Comparison of ENCODE assay signal across 8 mouse cellular contexts in genomic region chrX:49377067-49377466, GRCm38 (mm10).
A peak's percentile ranks its signal among the peaks of the same experiment; 100 is the strongest.
DNase-seq lines count a peak whose midpoint lies in the region; ATAC-seq and TF ChIP-seq lines count a peak whose summit lies in the region.

No protein-coding gene starts in this region.

- no peak for ATAC-seq in kidney, embryonic 16.5 days (ENCODE audit: low FRiP score, low TSS enrichment)
- ATAC-seq in stomach, postnatal 0 days (ENCODE audit: low FRiP score, low TSS enrichment): no peak

- H3K4me2 ChIP-seq in kidney, embryonic 16.5 days (replicated peaks; ENCODE audit: low read depth, low read length): no peak overlapping the region
- H3K4me2 ChIP-seq in stomach, postnatal 0 days (replicated peaks; ENCODE audit: low read depth): no peak overlapping the region

- no peak overlapping the region for H3K4me3 ChIP-seq in kidney, adult 2 months (ENCODE audit: insufficient read depth, low read depth, low read length)
- no peak overlapping the region for H3K4me3 ChIP-seq in kidney, embryonic 16.5 days (ENCODE audit: low read length)
- H3K4me3 ChIP-seq in stomach, postnatal 0 days (ENCODE audit: low read depth, low read length): no peak overlapping the region

- no peaks in the 10 kb centered on the region for H3K36me3 ChIP-seq in kidney, adult 2 months (ENCODE audit: control insufficient read depth, insufficient read depth, low read length)
- H3K36me3 ChIP-seq in kidney, embryonic 16.5 days (ENCODE audit: insufficient read depth, low read length): no peaks in the 10 kb centered on the region
- H3K36me3 ChIP-seq in stomach, postnatal 0 days (ENCODE audit: control insufficient read depth, insufficient read depth, low read length): no peaks in the 10 kb centered on the region

- DNase-seq in kidney, adult 2 months: peak; percentile 1
- DNase-seq in thymus, postnatal 0 days (ENCODE audit: low spot score): peak; percentile 17
- no peak for DNase-seq in thymus, postnatal 25 days
- DNase-seq in c-Kit-positive CD71-positive TER-119-negative erythroid progenitor cells, embryonic 14.5 days (ENCODE audit: low read depth): peak; percentile 2
- DNase-seq in hindlimb bud, embryonic 11.5 days (ENCODE audit: extremely low spot score, low read depth, low spot score): peak; percentile 3
- DNase-seq in stomach, postnatal 0 days (ENCODE audit: low spot score): peak; percentile 13
- DNase-seq in urinary bladder, postnatal 36 days (ENCODE audit: low spot score in 2 of 2): no peak

- H3K27me3 ChIP-seq in kidney, adult 2 months (replicated peaks; ENCODE audit: control insufficient read depth, insufficient read depth, low read length): no peaks in the 10 kb centered on the region; the same call in 1 of the 2 replicates
- H3K27me3 ChIP-seq in kidney, embryonic 16.5 days (ENCODE audit: insufficient read depth, low read length): no peaks in the 10 kb centered on the region; the same call in 1 of the 2 replicates
- H3K27me3 ChIP-seq in stomach, postnatal 0 days (ENCODE audit: control insufficient read depth, insufficient read depth, low read length): no peaks in the 10 kb centered on the region

- WGBS in kidney, adult 2 months: 7% methylated on average over 8 of the region's 8 CpGs
- WGBS in kidney, embryonic 16.5 days: 33% methylated on average over 8 of the region's 8 CpGs
- WGBS in stomach, postnatal 0 days: 20% methylated on average over 8 of the region's 8 CpGs

- no peak overlapping the region for H3K9ac ChIP-seq in kidney, embryonic 16.5 days (replicated peaks; ENCODE audit: low read length)
- no peak overlapping the region for H3K9ac ChIP-seq in stomach, postnatal 0 days (ENCODE audit: low read length)

- no peak for TF ChIP-seq CTCF in kidney, adult 2 months (conservative IDR thresholded peaks at IDR 0.05; ENCODE audit: insufficient read depth, insufficient read length, low read depth, low read length)
- peak; percentile 63 for TF ChIP-seq CTCF in stomach, postnatal 0 days (IDR thresholded peaks at IDR 0.05; ENCODE audit: low read depth)

- no peak for TF ChIP-seq POLR2A in kidney, adult 2 months (IDR thresholded peaks at IDR 0.05; ENCODE audit: low read depth, low read length)

- TF ChIP-seq EP300 in stomach, postnatal 0 days (optimal IDR thresholded peaks at IDR 0.05): no peak

- no peaks in the 10 kb centered on the region for H3K4me1 ChIP-seq in kidney, adult 2 months (ENCODE audit: control insufficient read depth, insufficient read depth, low read length)
- H3K4me1 ChIP-seq in kidney, embryonic 16.5 days (ENCODE audit: insufficient read depth, low read length): no peaks in the 10 kb centered on the region
- no peaks in the 10 kb centered on the region for H3K4me1 ChIP-seq in stomach, postnatal 0 days (replicated peaks; ENCODE audit: control insufficient read depth, insufficient read depth)

- no peak overlapping the region for H3K27ac ChIP-seq in kidney, adult 2 months (ENCODE audit: insufficient read depth, low read depth, low read length)
- no peak overlapping the region for H3K27ac ChIP-seq in kidney, embryonic 16.5 days (ENCODE audit: low read length)
- H3K27ac ChIP-seq in stomach, postnatal 0 days (replicated peaks): no peak overlapping the region

- H3K9me3 ChIP-seq in kidney, embryonic 16.5 days (ENCODE audit: low read length): no peaks in the 10 kb centered on the region
- no peaks in the 10 kb centered on the region for H3K9me3 ChIP-seq in stomach, postnatal 0 days (ENCODE audit: control insufficient read depth, low read length)

Comparison
In these comparisons a context has a peak if more than half of its experiments do, and no peak if none do; other contexts are left out.
1. DNase-seq: peak in kidney, adult 2 months (single experiment), thymus, postnatal 0 days (single experiment), c-Kit-positive CD71-positive TER-119-negative erythroid progenitor cells, embryonic 14.5 days (single experiment), hindlimb bud, embryonic 11.5 days (single experiment) and stomach, postnatal 0 days (single experiment); none in thymus, postnatal 25 days (single experiment) and urinary bladder, postnatal 36 days (0 of 2).